Mouse (Mus musculus) lung, postnatal 0 days (tissue): ENCODE results near the gene Ryr3.

Experiments
- CTCF ChIP-seq: IDR thresholded peaks from 2 replicates; pipeline ENCODE4 v1.5.1; 2016; ENCODE audit warnings: antibody characterized with exemption, mild to moderate bottlenecking
- EP300 ChIP-seq: IDR thresholded peaks from 2 replicates; pipeline ENCODE4 v1.6.1; 2016; ENCODE audit warnings: antibody characterized with exemption, mild to moderate bottlenecking, control low read depth

DNA sequence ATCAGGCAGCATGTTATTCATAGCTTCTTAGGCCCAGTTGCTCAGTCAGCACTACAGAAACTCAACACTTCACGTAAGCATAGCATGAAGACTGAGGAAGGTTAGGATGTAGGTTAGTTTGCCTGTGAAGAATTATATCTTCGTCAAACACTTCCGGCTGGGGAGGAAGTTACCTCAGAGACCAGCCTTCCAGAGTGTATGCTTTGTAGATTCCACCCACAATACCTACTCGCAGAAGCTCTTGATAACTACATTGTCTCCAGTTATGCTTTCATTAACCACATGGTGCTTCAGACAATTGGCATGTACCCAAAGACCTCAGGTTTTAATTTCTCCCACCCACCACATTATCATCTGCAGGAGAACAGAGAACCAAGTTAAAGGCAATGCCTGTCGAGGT, 535.1 kb downstream of the Ryr3 start:
- TF ChIP-seq CTCF (no peak), EP300 (no peak)
